Mouse (Mus musculus) limb, embryonic 11.5 days (tissue): ENCODE results near the gene Ano6. TPM values are rescaled to one million over a fixed set of nuclear protein-coding genes. Genes with fewer than 3 reads are reported as not detected.

Experiments
- ATAC-seq: fragments of 200-750 bp; cut with Nextera tagmentation; 2 replicates; pipeline ENCODE4 v1.8.0; 2017; ENCODE audit warnings: low read depth; ENCODE audit not compliant: insufficient number of reproducible peaks, low FRiP score, low TSS enrichment
- DNase-seq: peaks from one replicate; pipeline ENCODE4 v3.0.0-alpha.2; 2015; ENCODE audit warnings: low spot score
- H3K27ac ChIP-seq: fragments of 300-500 bp; sonication (generic); replicated peaks from 2 replicates; pipeline ENCODE4 v1.5.1; 2014; ENCODE audit warnings: low read depth, mild to moderate bottlenecking, low read length
- H3K27me3 ChIP-seq: fragments of 300-500 bp; sonication (generic); 2 replicates; pipeline ENCODE4 v1.6.1; 2014; ENCODE audit warnings: mild to moderate bottlenecking, low read length, mixed read lengths; ENCODE audit not compliant: control insufficient read depth, insufficient read depth
- H3K36me3 ChIP-seq: fragments of 300-500 bp; sonication (generic); 2 replicates; pipeline ENCODE4 v1.6.1; 2014; ENCODE audit warnings: mild to moderate bottlenecking, low read length, moderate library complexity, mixed read lengths; ENCODE audit not compliant: control insufficient read depth, insufficient read depth
- H3K4me1 ChIP-seq: fragments of 300-500 bp; sonication (generic); 2 replicates; pipeline ENCODE4 v1.6.1; 2014; ENCODE audit warnings: low read length, mixed read lengths; ENCODE audit not compliant: control insufficient read depth, insufficient read depth
- H3K4me2 ChIP-seq: fragments of 300-500 bp; sonication (generic); 2 replicates; pipeline ENCODE4 v1.6.1; 2014; ENCODE audit warnings: low read depth, mild to moderate bottlenecking, moderate library complexity; ENCODE audit not compliant: severe bottlenecking
- H3K4me3 ChIP-seq: fragments of 300-500 bp; sonication (generic); 2 replicates; pipeline ENCODE4 v1.5.1; 2014; ENCODE audit warnings: low read depth, low read length
- H3K9ac ChIP-seq: fragments of 300-500 bp; sonication (generic); 2 replicates; pipeline ENCODE4 v1.6.1; 2014; ENCODE audit warnings: mild to moderate bottlenecking, low read length
- H3K9me3 ChIP-seq: fragments of 300-500 bp; sonication (generic); 2 replicates; pipeline ENCODE4 v1.6.1; 2016; ENCODE audit warnings: low read length; ENCODE audit not compliant: control insufficient read depth
- WGBS: fragments of 180-500 bp; shearing (Covaris S2); extraction: QIAGEN DNeasy Blood & Tissue Kit; methylation state at CpG from one replicate; pipeline ENCODE4 v1.1.7; 2014; 5-methylcytosine and 5-hydroxymethylcytosine counted together
- polyA plus RNA-seq: library from polyadenylated mRNA; unstranded; fragments of >200 nt; fragmentation: Nextera tagmentation; extraction: Ambion mirVana; gene quantifications from 2 replicates; pipeline ENCODE4 v1.2.1, GENCODE M21; 2014

The Ano6 gene
- polyA plus RNA-seq, 1 experiment from 2014 or later, result 41.9 TPM

DNA sequence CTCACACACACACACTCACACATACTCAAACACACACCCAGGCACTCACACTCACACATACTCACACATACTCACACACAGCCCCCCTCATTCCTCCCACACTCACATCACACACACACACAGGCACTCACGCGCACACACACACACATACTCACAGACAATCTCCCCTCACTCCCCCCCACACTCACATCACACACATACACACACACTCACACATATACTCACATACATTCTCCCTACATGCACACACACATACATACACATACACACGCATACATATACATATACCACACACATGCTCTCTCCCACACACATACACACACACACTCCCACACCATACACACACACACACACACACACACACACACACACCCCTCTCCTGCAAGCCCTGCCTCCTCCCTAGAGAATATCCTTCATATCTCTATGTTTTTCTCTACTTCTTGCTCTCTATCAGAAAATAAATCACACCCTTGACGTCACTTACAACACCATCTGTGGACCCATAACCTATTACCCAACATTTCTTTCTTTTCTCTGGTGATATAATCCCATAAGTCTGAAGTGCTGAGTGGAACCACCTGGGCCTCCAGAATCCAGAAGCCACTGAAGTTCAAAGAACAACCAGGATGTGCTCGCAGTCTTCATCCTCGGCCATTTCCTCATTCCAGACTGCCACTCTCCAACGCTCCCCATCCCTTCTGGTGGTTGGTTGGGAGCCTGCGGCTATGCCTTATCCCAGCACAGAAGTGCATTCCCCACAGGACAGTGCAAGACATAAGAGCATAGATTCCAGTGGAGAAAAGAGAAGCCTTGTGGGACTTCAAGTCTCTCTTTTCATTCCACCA, 38.6 kb upstream of the Ano6 start:
- ATAC-seq (no peak), DNase-seq (no peak)
- Histone ChIP-seq H3K4me2 (no peak overlapping the region), H3K4me1 (no peaks in the 10 kb centered on the region), H3K9ac (no peak overlapping the region), H3K36me3 (no peaks in the 10 kb centered on the region), H3K9me3 (no peaks in the 10 kb centered on the region), H3K4me3 (no peak overlapping the region), H3K27ac (no peak overlapping the region), H3K27me3 (no peaks in the 10 kb centered on the region)
- WGBS, result 72% methylated on average over 8 of the region's 8 CpGs

GRCm38 (mm10) chr15:95752677-95753019, 38.0 kb upstream of the Ano6 start:
- no peak overlapping the region for H3K27ac ChIP-seq
- no peak overlapping the region for H3K9ac ChIP-seq
- H3K27me3 ChIP-seq, result no peaks in the 10 kb centered on the region
- DNase-seq (no peak), ATAC-seq (no peak)
- H3K9me3 ChIP-seq, result no peaks in the 10 kb centered on the region
- no peak overlapping the region for H3K4me2 ChIP-seq
- WGBS, result 92% methylated on average over 5 of the region's 5 CpGs
- no peak overlapping the region for H3K4me3 ChIP-seq
- H3K36me3 ChIP-seq, result no peaks in the 10 kb centered on the region
- no peaks in the 10 kb centered on the region for H3K4me1 ChIP-seq

DNA sequence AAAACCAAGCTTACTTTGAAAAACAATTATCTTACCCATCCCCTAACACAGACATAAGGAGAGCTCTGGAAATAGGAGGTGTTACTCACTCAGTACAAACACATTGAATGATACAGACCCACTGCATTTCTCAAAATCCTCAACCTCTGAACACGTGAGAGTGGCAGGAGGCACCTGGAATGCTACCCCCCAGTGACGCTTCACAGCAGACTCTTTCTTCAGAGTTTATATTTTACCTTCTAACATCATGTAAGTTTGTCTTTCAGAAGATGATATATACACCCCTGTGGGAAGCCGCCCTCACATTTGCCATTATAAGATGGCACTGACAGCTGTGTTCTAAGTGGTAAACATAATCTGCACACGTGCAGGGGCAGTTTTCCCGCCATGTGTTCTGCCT, 37.6 kb upstream of the Ano6 start:
- 84% methylated on average over 3 of the region's 5 CpGs for WGBS
- Histone ChIP-seq H3K4me3 (no peak overlapping the region), H3K9me3 (no peaks in the 10 kb centered on the region), H3K4me2 (no peak overlapping the region), H3K36me3 (no peaks in the 10 kb centered on the region), H3K27ac (no peak overlapping the region), H3K9ac (no peak overlapping the region), H3K4me1 (no peaks in the 10 kb centered on the region), H3K27me3 (no peaks in the 10 kb centered on the region)
- ATAC-seq (no peak), DNase-seq (no peak)

GRCm38 (mm10) chr15:95757169-95757568, 33.5 kb upstream of the Ano6 start:
- Histone ChIP-seq H3K4me2 (no peak overlapping the region), H3K9ac (no peak overlapping the region), H3K4me3 (no peak overlapping the region), H3K4me1 (no peaks in the 10 kb centered on the region), H3K27me3 (no peaks in the 10 kb centered on the region), H3K36me3 (no peaks in the 10 kb centered on the region), H3K27ac (no peak overlapping the region), H3K9me3 (no peaks in the 10 kb centered on the region)
- 61% methylated on average over 10 of the region's 10 CpGs for WGBS
- DNase-seq, result no peak
- ATAC-seq, result no peak

DNA sequence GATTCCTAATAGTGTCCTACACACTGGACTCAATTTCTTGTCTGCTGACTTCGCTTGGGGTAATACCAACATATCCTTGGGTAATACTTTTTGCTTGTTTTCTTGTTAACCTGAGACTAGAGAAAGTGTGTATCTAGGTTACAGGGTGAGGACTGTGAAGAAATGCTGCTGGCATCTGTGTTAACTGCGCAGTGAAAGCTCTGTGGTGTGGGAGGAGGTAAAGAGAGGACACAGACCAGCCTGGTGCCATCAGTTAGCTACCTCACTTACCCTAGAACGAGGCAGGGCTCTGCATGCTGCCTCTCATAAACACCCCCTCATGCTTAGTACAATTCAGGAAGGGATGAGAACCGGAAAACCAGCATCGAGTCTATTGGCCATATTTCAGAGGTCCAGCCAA, 32.6 kb upstream of the Ano6 start:
- no peaks in the 10 kb centered on the region for H3K9me3 ChIP-seq
- no peaks in the 10 kb centered on the region for H3K27me3 ChIP-seq
- no peak overlapping the region for H3K27ac ChIP-seq
- ATAC-seq (no peak), DNase-seq (no peak)
- H3K4me1 ChIP-seq, result no peaks in the 10 kb centered on the region
- no peaks in the 10 kb centered on the region for H3K36me3 ChIP-seq
- WGBS, result 79% methylated on average over 5 of the region's 5 CpGs
- H3K4me3 ChIP-seq, result no peak overlapping the region
- H3K4me2 ChIP-seq, result no peak overlapping the region
- no peak overlapping the region for H3K9ac ChIP-seq

GRCm38 (mm10) chr15:95758696-95759434, 31.8 kb upstream of the Ano6 start:
- no peaks in the 10 kb centered on the region for H3K9me3 ChIP-seq
- DNase-seq (no peak), ATAC-seq (no peak)
- no peaks in the 10 kb centered on the region for H3K4me1 ChIP-seq
- H3K27ac ChIP-seq, result no peak overlapping the region
- no peak overlapping the region for H3K9ac ChIP-seq
- H3K36me3 ChIP-seq, result no peaks in the 10 kb centered on the region
- H3K4me2 ChIP-seq, result no peak overlapping the region
- WGBS, result 82% methylated on average over 12 of the region's 12 CpGs
- no peaks in the 10 kb centered on the region for H3K27me3 ChIP-seq
- H3K4me3 ChIP-seq, result no peak overlapping the region

DNA sequence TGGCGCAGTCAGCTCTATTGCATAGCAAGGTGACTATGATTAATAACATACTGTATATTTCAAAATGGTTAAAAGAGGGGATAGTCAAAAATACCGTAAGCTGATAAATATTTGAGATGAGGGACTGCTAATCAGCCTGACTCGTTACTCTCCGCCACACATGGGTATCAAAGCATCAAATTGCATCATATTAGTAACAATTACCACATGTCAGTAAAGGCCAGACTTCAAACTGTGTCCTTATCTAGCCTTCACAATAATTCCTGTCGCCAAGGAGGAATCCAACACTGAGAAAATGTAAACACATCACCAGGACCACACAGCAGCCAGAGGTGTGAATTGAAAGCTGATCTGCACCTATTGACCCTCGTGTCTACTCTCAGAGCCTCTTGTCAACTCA, 30.8 kb upstream of the Ano6 start:
- Histone ChIP-seq H3K9me3 (no peaks in the 10 kb centered on the region), H3K27me3 (no peaks in the 10 kb centered on the region), H3K4me2 (no peak overlapping the region), H3K36me3 (no peaks in the 10 kb centered on the region), H3K4me1 (no peaks in the 10 kb centered on the region), H3K4me3 (no peak overlapping the region), H3K27ac (no peak overlapping the region), H3K9ac (no peak overlapping the region)
- no peak for ATAC-seq
- 53% methylated on average over 6 of the region's 6 CpGs for WGBS
- no peak for DNase-seq

- ATAC-seq, result no peak
- DNase-seq, result no peak
- 76% methylated on average over 7 of the region's 7 CpGs for WGBS
Observed at GRCm38 (mm10) chr15:95761420-95761819, 29.2 kb upstream of the Ano6 start.

More at GRCm38 (mm10) chr15:95761420-95761819, 29.2 kb upstream of the Ano6 start:
- Histone ChIP-seq H3K27ac (no peak overlapping the region), H3K4me3 (no peak overlapping the region), H3K36me3 (no peaks in the 10 kb centered on the region), H3K9ac (no peak overlapping the region), H3K9me3 (no peaks in the 10 kb centered on the region), H3K27me3 (no peaks in the 10 kb centered on the region), H3K4me2 (no peak overlapping the region), H3K4me1 (no peaks in the 10 kb centered on the region)
